In genomic region chr2:75847708-75848107, GRCm38 (mm10) we compare ENCODE assay signal across 1 mouse cellular context.
TF ChIP-seq lines count a peak whose summit lies in the region.

No protein-coding gene starts in this region.

TF ChIP-seq in CH12.LX, 34 proteins besides CTCF, POLR2A, EP300 and RAD21 (continued from another document):
- 0 out of 2 replicates have a peak, but pooled peaks have one; percentile 17 for TF ChIP-seq IRF4 (IDR thresholded peaks at IDR 0.05; ENCODE audit: low read depth, low read length)
- TF ChIP-seq USF1 (IDR thresholded peaks at IDR 0.05; ENCODE audit: low read depth, low read length), result no peak
- no peak for TF ChIP-seq BHLHE40 (IDR thresholded peaks at IDR 0.05; ENCODE audit: low read depth, low read length)
- TF ChIP-seq E2F4 (IDR thresholded peaks at IDR 0.05; ENCODE audit: insufficient replicate concordance, low read depth, low read length), result no peak
- TF ChIP-seq ELF1 (IDR thresholded peaks at IDR 0.05; ENCODE audit: low read depth, low read length), result no peak
- no peak for TF ChIP-seq POLR2AphosphoS2 (IDR thresholded peaks at IDR 0.05; ENCODE audit: low read depth, low read length)
- TF ChIP-seq MYC (IDR thresholded peaks at IDR 0.05; ENCODE audit: low read depth, low read length), result 0 out of 2 replicates have a peak, but pooled peaks have one; percentile 25
- TF ChIP-seq MXI1 (IDR thresholded peaks at IDR 0.05; ENCODE audit: low read depth, low read length), result no peak
- no peak for TF ChIP-seq PAX5 (IDR thresholded peaks at IDR 0.05; ENCODE audit: low read length)
- TF ChIP-seq SIN3A (IDR thresholded peaks at IDR 0.05; ENCODE audit: low read length), result no peak
- no peak for TF ChIP-seq NELFE (IDR thresholded peaks at IDR 0.05; ENCODE audit: low read depth, low read length)
- TF ChIP-seq TBP (conservative IDR thresholded peaks at IDR 0.05; ENCODE audit: low read depth, low read length), result no peak
- TF ChIP-seq TCF12 (IDR thresholded peaks at IDR 0.05; ENCODE audit: low read depth, low read length), result no peak
- TF ChIP-seq RCOR1 (conservative IDR thresholded peaks at IDR 0.05; ENCODE audit: low read depth, low read length), result no peak
- TF ChIP-seq CHD2 (IDR thresholded peaks at IDR 0.05; ENCODE audit: low read length), result no peak
- TF ChIP-seq SMC3 (IDR thresholded peaks at IDR 0.05; ENCODE audit: low read depth, low read length), result peak; percentile 71
